Mouse (Mus musculus) small intestine, adult 2 months (tissue): ENCODE data around the gene Pla2g5.

Source experiments
- CTCF ChIP-seq: fragments of 200-500 bp; IDR thresholded peaks from 2 replicates; pipeline ENCODE4 v1.5.1; 2012; ENCODE audit warnings: low read depth, mild to moderate bottlenecking, control low read depth, inconsistent platforms, low read length, moderate library complexity, mixed read lengths; ENCODE audit not compliant: insufficient replicate concordance, insufficient read length; ENCODE audit errors: extremely low read depth
- POLR2A ChIP-seq: fragments of 200-500 bp; IDR thresholded peaks from 2 replicates; pipeline ENCODE4 v1.6.1; 2012; ENCODE audit warnings: low read depth, mild to moderate bottlenecking, control low read depth, inconsistent platforms, low read length, moderate library complexity

DNA sequence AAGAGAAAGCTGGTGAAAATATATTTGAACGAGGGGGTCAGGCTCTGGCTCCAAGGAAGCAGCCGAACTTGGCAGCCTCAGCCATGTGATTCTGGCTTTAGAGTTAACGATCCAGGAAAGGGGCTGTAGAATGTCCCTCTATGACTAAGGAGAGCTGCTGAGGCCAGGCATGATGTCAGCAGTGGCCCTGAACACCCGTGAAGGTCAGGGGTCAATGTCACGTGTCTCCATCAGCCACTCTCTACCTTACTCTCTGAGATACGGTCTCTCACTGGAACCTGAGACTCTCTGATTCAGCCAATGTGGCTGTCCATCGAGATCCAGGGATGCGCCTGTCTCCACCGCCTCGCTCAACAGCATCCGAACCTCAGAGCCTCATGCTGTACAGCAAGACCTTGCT, 60.4 kb downstream of the Pla2g5 start:
- TF ChIP-seq POLR2A (no peak), CTCF (no peak)
